Mouse (Mus musculus) retina, adult 2 months (tissue): ENCODE data around the gene Nrd1.

Experiments used
- DNase-seq: peaks from one replicate; pipeline ENCODE4 v3.0.0-alpha.2; 2012; ENCODE audit warnings: low read depth, low spot score

Nrd1 gene

DNA sequence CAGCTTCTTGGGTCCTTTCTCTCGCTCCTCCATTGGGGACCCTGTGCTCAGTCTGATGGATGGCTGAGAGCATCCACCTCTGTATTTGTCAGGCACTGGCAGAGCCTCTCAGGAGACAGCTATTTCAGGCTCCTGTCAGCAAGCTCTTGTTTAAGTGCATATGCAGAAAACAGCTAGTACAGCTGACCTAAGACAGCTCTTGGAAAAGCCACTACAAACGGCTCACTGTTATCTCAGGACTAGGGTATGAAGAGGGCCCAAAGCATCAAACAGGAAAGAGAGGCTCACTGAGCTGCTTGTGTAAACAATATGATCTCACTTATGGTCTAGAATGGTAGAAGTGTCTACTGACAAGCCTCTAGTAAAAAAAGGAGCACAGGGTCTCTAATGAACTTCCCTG lies 93.8 kb downstream of the Nrd1 start:
- DNase-seq: no peak

DNA sequence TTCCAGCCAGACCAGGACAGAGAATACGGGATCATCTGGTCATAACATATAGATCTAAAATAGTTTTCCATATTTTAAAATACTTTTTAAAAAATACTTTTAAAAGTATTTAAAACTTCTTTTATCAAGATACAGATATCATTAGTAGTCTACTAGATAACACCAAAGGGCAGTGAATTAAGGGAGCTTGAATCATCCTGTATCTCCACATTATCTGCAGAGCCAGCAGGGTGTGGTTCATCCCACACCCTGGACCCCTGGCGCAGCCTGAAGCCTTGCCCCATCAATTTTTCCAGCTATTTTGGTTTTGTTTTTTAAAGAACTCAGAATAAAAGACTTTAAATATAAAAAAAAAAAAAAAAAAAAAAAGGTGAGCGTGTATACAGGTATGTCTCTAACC lies 98.4 kb downstream of the Nrd1 start:
- no peak for DNase-seq

DNA sequence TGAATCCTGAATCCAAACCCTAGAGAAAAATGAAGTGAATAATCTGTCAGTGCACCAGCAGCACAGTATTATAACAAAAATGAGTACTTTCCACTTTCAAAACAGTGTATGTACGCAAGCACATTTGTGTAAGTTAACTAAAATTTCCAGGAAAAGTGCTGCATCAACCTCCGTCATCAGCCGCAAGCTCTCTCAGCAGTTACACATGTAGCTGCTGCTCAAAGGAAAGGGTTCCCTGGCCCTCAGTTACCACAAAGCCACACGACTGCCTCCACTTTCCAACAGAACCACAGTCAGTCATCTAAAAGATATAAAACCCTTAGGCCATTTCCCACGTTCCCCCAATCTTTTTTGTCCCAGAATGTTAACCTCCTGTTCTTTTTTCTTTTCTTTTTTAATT lies 102.1 kb downstream of the Nrd1 start:
- DNase-seq: no peak

DNA sequence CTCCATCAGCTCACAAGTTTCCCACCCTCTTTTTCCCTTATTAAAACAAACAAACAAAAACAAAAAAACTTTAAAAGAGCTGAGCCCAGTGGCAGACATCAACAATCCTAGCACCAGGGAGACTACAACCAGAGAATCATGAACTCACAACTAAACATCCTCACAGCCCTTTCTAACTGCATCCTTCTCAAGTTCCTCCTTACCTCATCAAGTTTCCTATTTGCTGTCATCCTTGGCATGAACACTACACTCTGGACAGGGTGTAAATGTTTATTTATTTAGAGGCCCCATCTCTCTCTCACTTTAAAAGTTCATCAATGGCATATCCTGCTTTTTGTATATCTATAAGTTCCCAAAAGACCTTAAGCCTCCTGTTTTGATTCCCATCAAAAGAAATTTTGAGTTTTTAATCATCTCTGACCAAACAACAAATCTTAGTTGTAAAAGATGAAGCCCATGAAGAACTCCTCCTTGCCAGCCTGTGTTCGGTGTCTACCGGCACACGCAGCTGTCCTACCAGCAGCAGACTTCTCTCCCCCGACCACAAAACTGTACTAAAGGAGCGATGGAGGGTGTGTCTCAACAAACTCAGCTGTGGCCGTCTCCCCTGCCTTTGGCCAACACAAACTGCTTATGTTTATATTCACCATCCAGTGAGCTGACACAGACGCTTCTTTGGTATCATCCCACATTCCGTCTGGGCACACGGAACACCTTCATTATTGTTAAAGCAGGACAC lies 102.9 kb downstream of the Nrd1 start:
- DNase-seq: no peak

DNA sequence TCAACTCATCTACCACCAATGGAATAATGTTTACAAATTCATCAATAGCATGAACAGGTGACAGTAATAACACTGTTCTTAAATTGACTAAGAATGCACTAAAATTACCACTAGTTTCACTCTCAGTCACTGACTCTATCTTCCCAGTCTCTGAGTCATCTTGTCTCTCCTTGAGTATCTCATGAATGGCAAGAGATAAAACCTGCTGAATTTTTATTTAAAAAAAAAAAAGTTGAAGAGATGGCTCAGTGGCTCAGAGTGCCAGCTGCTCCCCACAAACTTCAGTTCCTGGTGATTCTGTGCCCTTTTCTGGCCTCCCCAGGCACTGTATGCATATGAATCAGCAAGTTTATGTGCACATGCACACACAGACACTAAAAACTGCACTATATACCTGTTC lies 104.8 kb downstream of the Nrd1 start:
- no peak for DNase-seq

DNA sequence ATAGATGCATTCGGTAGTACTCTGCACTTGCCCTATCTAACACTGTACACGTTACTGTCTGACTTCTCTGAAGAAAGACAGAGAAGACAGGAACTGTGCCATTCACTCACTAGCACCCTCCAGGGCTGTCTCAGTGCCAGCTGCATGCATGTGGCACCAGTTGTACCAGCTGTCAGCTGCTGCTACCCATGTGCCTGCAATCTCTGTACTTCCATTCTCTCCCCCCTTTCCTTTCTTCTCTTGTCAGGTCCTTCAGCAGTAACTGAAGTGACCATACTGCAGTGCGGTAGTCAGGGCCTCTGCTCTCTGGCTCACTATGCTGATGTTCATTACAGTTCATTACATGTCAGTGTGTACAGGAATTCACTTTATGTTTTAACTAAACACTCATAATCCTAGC lies 105.6 kb downstream of the Nrd1 start:
- no peak for DNase-seq

DNA sequence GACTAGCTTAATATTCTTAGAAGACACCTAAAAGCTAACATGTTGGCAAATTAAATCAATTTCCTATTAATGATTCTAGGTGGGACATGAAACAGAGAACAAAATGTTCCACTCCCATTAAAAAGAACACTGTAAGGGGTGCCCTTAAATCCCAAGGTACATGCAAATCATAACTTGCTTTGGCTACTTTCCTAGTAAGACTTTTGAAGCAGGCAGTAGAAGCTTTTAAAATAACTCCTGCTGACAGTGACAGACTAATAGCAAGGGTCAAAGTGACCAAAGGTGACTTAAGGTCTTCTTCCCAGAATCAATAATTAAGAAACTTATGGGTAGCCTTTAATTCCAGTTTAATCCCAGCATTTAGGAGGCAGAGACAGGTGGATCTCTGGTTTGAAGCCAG lies 106.1 kb downstream of the Nrd1 start:
- DNase-seq: no peak

DNA sequence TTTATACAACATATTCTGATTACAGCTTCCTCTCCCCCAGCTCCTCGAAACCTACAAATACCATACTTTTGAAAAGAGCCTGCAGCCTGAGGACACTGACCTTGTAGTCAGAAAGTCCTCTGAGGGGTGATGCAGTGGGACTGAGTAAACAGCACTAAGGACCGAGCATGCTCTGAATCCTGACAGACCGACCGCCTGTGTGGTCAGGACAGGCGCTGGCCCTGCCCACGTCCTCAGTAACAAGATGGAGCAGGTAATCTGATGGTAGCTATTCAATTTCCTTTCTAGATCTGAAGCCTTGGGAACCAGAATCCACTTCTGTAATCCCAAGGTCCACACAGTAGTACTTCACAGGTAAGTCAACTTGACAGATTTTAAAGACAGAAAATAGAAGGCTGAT lies 108.6 kb downstream of the Nrd1 start:
- DNase-seq: no peak

DNA sequence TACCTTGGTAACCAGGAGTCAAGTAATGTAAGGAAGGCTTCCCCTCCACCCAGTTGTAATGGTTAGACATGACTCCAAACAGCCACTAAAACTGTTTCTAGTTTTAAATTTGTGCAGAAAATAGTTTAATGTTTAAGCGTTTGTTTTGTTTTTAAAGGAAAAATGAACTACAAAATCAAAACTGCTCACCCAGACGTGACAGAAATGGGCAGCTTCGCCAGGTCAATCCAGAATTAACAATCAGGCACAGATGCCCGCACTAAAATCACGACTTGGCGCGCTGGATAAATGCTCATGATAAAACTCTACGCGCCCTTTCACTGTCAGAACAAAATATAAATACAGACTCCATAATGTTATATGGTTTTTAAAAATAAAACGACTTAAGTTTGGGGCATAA lies 109.2 kb downstream of the Nrd1 start:
- DNase-seq: no peak

DNA sequence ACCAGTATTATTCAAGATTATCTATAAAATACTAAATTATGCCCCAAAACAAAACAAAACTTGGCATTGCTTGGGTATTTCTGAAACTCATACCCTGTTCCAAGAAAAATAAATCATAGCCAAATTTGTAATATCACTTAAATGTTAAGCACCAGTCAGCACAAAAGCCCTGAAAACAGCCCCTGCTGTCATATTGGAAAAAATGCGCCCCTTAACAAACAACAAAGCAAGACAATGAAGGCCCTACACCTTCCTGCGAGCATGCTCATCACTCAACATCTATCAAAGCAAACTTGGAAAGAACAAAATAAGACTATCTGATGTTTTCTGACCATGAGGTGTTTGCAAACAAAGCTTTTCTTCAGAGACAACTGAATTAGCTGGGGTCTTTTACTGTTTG lies 110.5 kb downstream of the Nrd1 start:
- no peak for DNase-seq
